Mouse (Mus musculus) hindbrain, embryonic 16.5 days (tissue): ENCODE data around the gene Stx1b. TPM values are rescaled to one million over a fixed set of nuclear protein-coding genes. Genes with fewer than 3 reads are reported as not detected.
"Not testable (repeated sequence)": the region's sequence is repeated elsewhere in the genome, so short reads cannot be mapped to it uniquely, and the experiment has no call there.

ENCODE experiments used
- ATAC-seq: fragments of 200-750 bp; cut with Nextera tagmentation; 2 replicates; pipeline ENCODE4 v1.8.0; 2017; ENCODE audit warnings: moderate TSS enrichment, moderate library complexity
- H3K27ac ChIP-seq: fragments of 300-500 bp; sonication (generic); 2 replicates; pipeline ENCODE4 v1.5.1; 2014; ENCODE audit warnings: low read depth, mild to moderate bottlenecking, control low read depth, low read length, moderate library complexity
- H3K27me3 ChIP-seq: fragments of 300-500 bp; sonication (generic); replicated peaks from 2 replicates; pipeline ENCODE4 v1.6.1; 2014; ENCODE audit warnings: low read length; ENCODE audit not compliant: control insufficient read depth, insufficient read depth
- H3K36me3 ChIP-seq: fragments of 300-500 bp; sonication (generic); 2 replicates; pipeline ENCODE4 v1.6.1; 2014; ENCODE audit warnings: mild to moderate bottlenecking, low read length, moderate library complexity, mixed read lengths; ENCODE audit not compliant: control insufficient read depth, insufficient read depth
- H3K4me1 ChIP-seq: fragments of 300-500 bp; sonication (generic); 2 replicates; pipeline ENCODE4 v1.6.1; 2014; ENCODE audit warnings: low read depth, low read length; ENCODE audit not compliant: control insufficient read depth, insufficient read depth
- H3K4me2 ChIP-seq: fragments of 300-500 bp; sonication (generic); 2 replicates; pipeline ENCODE4 v1.6.1; 2014; ENCODE audit warnings: mild to moderate bottlenecking, low read length, control low read depth, moderate library complexity
- H3K4me3 ChIP-seq: fragments of 300-500 bp; sonication (generic); 2 replicates; pipeline ENCODE4 v1.5.1; 2014; ENCODE audit warnings: mild to moderate bottlenecking, low read length, control low read depth, moderate library complexity
- H3K9ac ChIP-seq: fragments of 300-500 bp; sonication (generic); 2 replicates; pipeline ENCODE4 v1.6.1; 2014; ENCODE audit warnings: low read depth, mild to moderate bottlenecking, control low read depth, low read length, moderate library complexity
- H3K9me3 ChIP-seq: fragments of 300-500 bp; sonication (generic); 2 replicates; pipeline ENCODE4 v1.6.1; 2014; ENCODE audit warnings: mild to moderate bottlenecking, low read length, moderate library complexity; ENCODE audit not compliant: control insufficient read depth
- WGBS: fragments of 180-500 bp; shearing (Covaris S2); extraction: QIAGEN DNeasy Blood & Tissue Kit; methylation state at CpG from one replicate; pipeline ENCODE4 v1.1.7; 2014; 5-methylcytosine and 5-hydroxymethylcytosine counted together
- polyA plus RNA-seq: library from polyadenylated mRNA; unstranded; fragments of >200 nt; fragmentation: Nextera tagmentation; extraction: Ambion mirVana; gene quantifications from 2 replicates; pipeline ENCODE4 v1.2.1, GENCODE M21; 2015

The Stx1b gene
- polyA plus RNA-seq, 1 experiment from 2014 or later: 76.8 TPM

DNA sequence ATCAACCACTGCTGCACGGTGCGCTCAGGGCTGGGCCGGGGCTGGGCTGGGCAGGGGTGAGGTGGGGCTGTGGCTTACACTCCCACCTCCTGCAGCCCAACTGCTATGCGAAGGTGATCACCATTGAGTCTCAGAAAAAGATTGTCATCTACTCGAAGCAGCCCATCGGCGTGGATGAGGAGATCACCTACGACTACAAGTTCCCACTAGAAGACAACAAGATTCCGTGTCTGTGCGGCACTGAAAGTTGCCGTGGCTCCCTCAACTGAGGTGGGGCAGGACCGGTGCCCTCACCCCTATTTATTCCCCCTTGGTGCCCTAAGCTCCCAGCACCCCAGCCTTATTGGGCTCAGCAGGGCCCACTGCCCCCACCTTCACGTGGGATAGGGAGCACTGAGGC is 25.1 kb downstream of the Stx1b start:
- ATAC-seq: no peak
- Histone ChIP-seq H3K4me3 (no peak overlapping the region), H3K9ac (no peak overlapping the region), H3K4me1 (peaks cover 6% of the 10 kb centered on the region; the same call in 1 of the 2 replicates), H3K9me3 (no peaks in the 10 kb centered on the region), H3K27ac (no peak overlapping the region), H3K27me3 (no peaks in the 10 kb centered on the region), H3K36me3 (peaks cover 44% of the 10 kb centered on the region), H3K4me2 (no peak overlapping the region)
- WGBS: 90% methylated on average over 12 of the region's 13 CpGs

DNA sequence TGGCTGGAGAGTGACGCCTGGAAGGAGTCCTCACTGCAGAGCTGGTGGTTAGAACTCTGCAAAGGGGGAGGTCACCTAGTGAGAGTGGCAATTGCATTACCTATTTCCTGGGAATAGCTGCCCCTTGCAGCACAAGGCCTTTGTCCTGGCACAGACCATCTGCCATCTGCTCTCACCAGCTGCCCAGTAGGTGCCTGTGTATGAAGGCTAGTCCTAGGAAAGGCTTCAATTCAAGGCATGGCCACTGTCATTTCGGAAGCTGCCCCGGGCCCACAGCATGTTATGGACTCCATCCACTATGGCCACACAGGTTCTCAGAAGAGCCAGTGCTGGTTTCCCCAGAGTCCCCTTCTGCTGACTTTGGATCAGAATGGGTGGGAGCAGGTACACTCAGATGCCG is 25.8 kb downstream of the Stx1b start:
- ATAC-seq: no peak
- Histone ChIP-seq H3K9me3 (no peaks in the 10 kb centered on the region), H3K4me3 (no peak overlapping the region), H3K4me2 (no peak overlapping the region), H3K36me3 (peaks cover 46% of the 10 kb centered on the region), H3K27ac (no peak overlapping the region), H3K4me1 (peaks cover 6% of the 10 kb centered on the region; the same call in 1 of the 2 replicates), H3K9ac (no peak overlapping the region), H3K27me3 (no peaks in the 10 kb centered on the region)
- 85% methylated on average over 4 of the region's 4 CpGs for WGBS

DNA sequence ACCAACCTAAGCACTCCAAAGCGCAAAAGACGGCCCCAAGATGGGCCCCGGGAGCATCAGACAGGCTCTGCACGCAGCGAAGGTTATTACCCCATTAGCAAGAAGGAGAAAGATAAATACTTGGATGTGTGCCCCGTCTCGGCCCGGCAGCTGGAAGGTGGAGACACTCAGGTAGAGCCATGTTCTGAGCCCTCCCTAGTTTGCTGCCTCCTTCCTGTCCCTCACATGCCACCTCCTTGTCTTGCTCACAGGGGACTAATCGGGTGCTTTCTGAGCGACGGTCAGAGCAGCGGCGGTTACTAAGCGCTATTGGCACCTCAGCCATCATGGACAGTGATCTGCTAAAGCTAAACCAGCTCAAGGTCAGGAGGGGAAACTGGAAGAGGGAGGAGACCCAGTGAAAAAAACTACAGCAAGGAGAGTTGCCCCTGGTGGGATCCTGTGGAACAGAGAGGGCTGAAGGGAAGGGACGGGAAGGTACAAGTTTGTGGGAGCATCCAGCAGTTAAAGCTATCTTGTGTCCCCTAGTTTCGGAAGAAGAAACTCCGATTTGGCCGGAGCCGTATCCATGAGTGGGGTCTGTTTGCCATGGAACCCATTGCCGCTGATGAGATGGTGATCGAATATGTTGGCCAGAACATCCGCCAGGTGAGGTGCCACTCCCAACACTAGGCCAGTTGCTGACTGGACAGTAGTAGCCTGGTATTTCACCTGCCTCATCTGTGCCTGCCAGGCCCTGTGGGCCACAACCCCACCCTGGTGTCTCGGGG is 27.1 kb downstream of the Stx1b start:
- peaks cover 52% of the 10 kb centered on the region for H3K36me3 ChIP-seq
- ATAC-seq: no peak
- WGBS: 95% methylated on average over 23 of the region's 23 CpGs
- H3K9me3 ChIP-seq: no peaks in the 10 kb centered on the region
- H3K4me3 ChIP-seq: no peak overlapping the region
- H3K27ac ChIP-seq: no peak overlapping the region
- no peak overlapping the region for H3K9ac ChIP-seq
- H3K4me1 ChIP-seq: peaks cover 6% of the 10 kb centered on the region; the same call in 1 of the 2 replicates
- H3K27me3 ChIP-seq: no peaks in the 10 kb centered on the region
- no peak overlapping the region for H3K4me2 ChIP-seq

DNA sequence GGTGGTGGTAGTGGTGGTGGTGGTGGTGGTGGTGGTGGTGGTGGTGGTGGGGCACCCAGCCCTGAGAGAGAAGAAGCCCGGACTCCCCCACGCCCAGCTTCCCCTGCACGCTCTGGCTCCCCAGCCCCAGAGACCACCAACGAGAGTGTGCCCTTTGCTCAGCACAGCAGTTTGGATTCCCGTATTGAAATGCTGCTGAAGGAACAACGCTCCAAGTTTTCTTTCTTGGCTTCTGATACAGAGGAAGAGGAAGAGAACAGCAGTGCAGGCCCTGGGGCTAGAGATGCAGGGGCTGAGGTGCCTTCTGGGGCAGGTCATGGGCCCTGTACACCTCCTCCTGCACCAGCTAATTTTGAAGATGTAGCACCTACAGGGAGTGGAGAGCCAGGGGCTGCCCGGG is 39.0 kb downstream of the Stx1b start, which contains the start of gene Gm49388:
Gm49388 (plus strand) TSS at position 301 of the 400 bp plus-strand sequence.
- H3K4me3 ChIP-seq: no peak within 1 kb of the TSS
- H3K36me3 ChIP-seq: peaks cover 65% of the 10 kb centered on the region
- 89% methylated on average over 6 of the region's 7 CpGs for WGBS
- H3K9ac ChIP-seq: no peak within 1 kb of the TSS
- no peaks in the 10 kb centered on the region for H3K4me1 ChIP-seq
- no peak for ATAC-seq
- H3K27me3 ChIP-seq: no peaks in the 10 kb centered on the region
- no peak within 1 kb of the TSS for H3K27ac ChIP-seq
- H3K9me3 ChIP-seq: no peaks in the 10 kb centered on the region
- H3K4me2 ChIP-seq: no peak within 1 kb of the TSS

DNA sequence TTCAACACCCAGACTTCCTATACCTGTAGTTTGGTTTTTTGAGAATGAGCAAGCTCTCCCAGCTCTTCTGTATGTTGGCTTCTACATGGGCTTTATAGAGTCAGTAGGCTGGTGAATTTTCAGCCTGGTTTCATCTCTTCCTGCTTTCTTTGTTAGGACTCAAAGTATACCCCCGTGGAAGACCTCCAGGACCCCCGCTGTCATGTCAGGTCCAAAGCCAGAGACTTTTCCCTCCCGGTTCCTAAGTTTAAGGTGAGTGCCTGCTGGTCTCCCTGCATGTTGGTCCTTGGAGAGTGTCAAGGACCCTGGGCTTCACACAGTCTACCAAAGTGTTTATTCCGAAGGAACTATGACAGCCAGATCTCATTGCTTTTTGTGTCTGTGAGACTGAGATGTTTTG is 46.0 kb downstream of the Stx1b start:
- Histone ChIP-seq H3K27me3 (no peaks in the 10 kb centered on the region), H3K9me3 (no peaks in the 10 kb centered on the region), H3K9ac (peak overlapping the region; percentile 92), H3K4me1 (peaks cover 13% of the 10 kb centered on the region), H3K4me3 (peak overlapping the region; percentile 83), H3K36me3 (peaks cover 20% of the 10 kb centered on the region), H3K4me2 (peak overlapping the region; percentile 76), H3K27ac (no peak overlapping the region)
- ATAC-seq: no peak
- 83% methylated on average over 4 of the region's 4 CpGs for WGBS

DNA sequence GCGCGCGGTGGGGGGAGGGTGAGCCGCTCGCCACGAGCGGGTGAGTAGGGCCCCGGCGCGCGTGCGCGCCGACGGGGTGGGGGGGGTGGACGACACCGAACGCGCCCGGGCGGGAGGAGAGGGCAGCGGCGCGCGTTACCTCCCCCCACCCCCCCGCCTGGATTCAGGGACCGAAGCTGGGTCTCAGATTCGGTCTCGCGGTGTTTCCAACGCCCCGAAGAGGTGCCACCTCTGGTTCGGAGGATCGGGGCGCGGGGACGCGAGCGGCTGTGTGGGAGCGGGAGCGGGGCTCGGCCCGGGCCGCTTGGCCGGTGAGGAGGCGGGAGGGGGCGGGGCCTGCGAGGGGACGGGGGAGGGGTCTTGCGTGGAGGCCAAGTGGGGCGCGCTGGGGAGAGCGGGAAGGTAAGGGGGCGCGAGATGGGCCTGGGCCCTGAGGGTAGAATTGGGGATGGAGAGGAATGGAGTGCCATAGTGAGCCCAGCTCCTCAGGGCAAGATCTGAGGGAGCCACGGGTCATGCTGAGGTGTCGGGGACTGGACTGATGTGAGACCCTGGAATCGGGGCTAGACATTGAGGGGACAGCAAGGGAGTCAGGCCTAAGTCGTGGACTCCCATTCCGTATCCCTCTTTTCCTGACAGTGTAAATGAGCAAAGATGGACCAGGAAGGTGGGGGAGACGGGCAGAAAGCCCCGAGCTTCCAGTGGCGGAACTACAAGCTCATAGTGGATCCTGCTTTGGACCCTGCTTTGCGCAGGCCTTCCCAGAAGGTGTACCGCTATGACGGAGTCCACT is 46.7 kb downstream of the Stx1b start:
- H3K27me3 ChIP-seq: no peaks in the 10 kb centered on the region
- peaks cover 20% of the 10 kb centered on the region for H3K36me3 ChIP-seq
- ATAC-seq: peak; percentile 51
- peak overlapping the region; percentile 83 for H3K4me3 ChIP-seq
- peak overlapping the region; percentile 92 for H3K9ac ChIP-seq
- peaks cover 13% of the 10 kb centered on the region for H3K4me1 ChIP-seq
- H3K27ac ChIP-seq: peak overlapping the region; percentile 95
- peak overlapping the region; percentile 76 for H3K4me2 ChIP-seq
- WGBS: 4% methylated on average over 40 of the region's 66 CpGs
- no peaks in the 10 kb centered on the region for H3K9me3 ChIP-seq

DNA sequence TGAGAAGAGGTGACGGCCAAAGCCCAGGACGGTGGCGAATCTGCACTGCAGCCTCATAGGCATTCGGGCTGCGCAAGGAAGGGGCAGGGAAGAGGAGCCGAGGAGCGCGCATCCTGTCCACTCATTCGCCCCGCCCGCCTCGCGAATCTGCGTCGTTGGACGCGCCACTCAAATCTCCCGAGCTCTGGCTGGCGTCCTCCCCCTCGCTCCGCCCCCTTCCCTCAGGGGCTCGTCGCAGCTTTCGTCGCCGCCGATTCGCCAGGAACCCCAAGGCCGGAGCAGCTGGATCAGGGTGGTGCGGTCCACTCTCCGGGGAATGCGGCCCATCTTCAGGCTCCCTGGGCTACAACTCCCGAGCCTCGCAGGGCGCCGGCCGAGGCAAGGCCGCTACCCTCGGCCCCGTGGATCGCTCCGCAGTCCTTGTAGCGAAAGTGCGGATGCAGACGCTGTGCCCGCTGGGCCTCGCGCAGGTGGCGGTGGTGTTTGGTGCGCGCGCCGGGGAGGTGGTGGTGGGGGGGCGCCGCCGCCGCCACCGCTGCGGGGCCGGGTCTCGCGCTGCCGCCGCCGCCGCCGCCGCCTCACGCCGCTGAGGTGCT is 47.4 kb downstream of the Stx1b start:
- ATAC-seq: peak; percentile 94
- peak overlapping the region; percentile 76 for H3K4me2 ChIP-seq
- H3K27ac ChIP-seq: peak overlapping the region; percentile 95
- peak overlapping the region; percentile 83 for H3K4me3 ChIP-seq
- H3K27me3 ChIP-seq: no peaks in the 10 kb centered on the region
- under 1% methylated on average over 51 of the region's 70 CpGs for WGBS
- no peaks in the 10 kb centered on the region for H3K9me3 ChIP-seq
- peaks cover 13% of the 10 kb centered on the region for H3K4me1 ChIP-seq
- peak overlapping the region; percentile 92 for H3K9ac ChIP-seq
- peaks cover 14% of the 10 kb centered on the region for H3K36me3 ChIP-seq

DNA sequence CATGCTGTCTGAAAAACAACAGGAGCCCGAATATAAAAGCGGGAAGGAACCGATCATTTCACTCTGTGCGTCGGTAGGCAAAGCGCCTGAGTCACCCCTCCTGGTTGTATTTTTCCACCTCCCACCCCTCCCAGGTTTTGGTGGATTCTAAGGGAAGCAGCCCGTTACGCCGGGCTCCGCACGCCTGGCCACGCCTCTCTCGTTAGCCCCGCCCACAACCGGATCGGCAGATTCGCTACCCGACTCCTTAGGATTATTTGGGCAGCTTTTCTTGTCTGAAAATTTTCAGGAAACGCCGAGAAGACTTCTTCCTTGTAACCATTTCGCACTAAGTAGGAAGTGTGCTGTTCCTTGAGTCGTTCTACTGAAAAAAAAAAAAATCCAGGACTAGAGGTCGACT is 47.9 kb downstream of the Stx1b start, which contains the start of gene Setd1a:
Setd1a (plus strand) TSS at position 245 of the 400 bp plus-strand sequence.
- no peaks in the 10 kb centered on the region for H3K9me3 ChIP-seq
- peak within 1 kb of the TSS; percentile 95 for H3K27ac ChIP-seq
- H3K4me1 ChIP-seq: peaks cover 13% of the 10 kb centered on the region
- H3K9ac ChIP-seq: peak within 1 kb of the TSS; percentile 92
- peak within 1 kb of the TSS; percentile 76 for H3K4me2 ChIP-seq
- peak; percentile 69 for ATAC-seq
- H3K36me3 ChIP-seq: peaks cover 12% of the 10 kb centered on the region
- WGBS: 0% methylated on average over 23 of the region's 23 CpGs
- peak within 1 kb of the TSS; percentile 83 for H3K4me3 ChIP-seq
- H3K27me3 ChIP-seq: no peaks in the 10 kb centered on the region

DNA sequence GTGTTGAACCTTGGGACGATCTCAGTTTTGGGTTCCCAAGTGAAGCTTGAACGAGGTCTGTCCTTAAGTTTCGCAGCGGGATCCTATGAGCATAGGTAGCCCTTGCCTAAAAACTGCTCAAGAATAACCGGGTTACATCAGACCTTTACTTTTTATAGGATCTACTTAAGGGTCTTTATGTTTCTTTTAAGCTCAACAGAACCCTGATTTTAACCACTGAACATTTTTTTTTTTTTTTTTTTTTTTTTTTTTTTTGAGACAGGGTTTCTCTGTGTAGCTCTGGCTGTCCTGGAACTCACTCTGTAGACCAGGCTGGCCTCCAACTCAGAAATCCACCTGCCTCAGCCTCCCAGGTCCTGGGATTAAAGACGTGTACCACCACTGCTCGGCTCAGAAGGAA is 48.5 kb downstream of the Stx1b start:
- Histone ChIP-seq H3K27ac (peak overlapping the region; percentile 95), H3K4me2 (peak overlapping the region; percentile 76), H3K36me3 (peaks cover 12% of the 10 kb centered on the region), H3K4me3 (peak overlapping the region; percentile 83), H3K4me1 (peaks cover 13% of the 10 kb centered on the region), H3K9ac (peak overlapping the region; percentile 92)
- 77% methylated on average over 7 of the region's 7 CpGs for WGBS
- not testable (repeated sequence) for ATAC-seq, H3K27me3 ChIP-seq, H3K9me3 ChIP-seq
